Mouse (Mus musculus): Measurements from ENCODE around the gene 1700008O03Rik.

Gene 1700008O03Rik

DNA sequence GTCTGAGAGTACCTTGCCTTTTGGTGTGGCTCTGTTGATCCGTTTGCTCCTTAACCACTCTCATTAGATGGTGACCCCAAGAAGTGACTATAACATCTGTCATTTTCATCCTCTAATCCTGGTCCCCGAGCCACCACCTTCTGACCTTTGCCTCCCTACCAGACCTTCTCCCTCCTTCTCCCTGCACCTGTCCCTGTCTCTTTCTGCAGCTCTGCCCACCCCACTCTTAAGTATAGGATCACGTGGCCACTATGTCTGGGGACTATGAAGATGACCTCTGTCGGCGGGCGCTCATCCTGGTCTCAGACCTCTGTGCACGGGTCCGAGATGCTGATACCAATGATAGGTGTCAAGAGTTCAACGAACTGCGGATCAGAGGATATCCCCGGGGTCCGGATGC, at the start of gene 1700008O03Rik:
1700008O03Rik (minus strand) TSS at position 101 of the 400 bp plus-strand sequence.
- DNase-seq (ENCODE audit: low read depth, low spot score) = no peak

DNA sequence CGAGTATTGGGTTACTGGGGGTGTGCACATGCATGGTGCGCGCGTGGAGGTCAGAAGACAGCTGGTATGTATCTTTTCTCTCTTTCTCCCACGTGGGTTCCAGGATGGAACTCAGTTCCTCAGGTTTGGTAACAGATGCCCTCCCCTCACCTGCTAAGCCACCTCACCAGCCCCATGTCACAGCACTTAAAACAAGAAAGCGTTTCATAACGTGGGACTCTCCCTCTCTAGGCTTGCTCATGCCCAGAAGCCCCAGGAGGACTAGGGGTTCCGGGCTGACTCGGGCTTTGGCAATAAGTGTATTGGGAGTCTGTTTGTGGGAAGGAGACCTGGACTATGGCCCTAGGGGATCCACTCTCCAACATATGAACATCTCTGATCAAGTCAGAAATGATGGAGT, 48.5 kb upstream of the 1700008O03Rik start:
- no peak for DNase-seq (ENCODE audit: low read depth, low spot score)

DNA sequence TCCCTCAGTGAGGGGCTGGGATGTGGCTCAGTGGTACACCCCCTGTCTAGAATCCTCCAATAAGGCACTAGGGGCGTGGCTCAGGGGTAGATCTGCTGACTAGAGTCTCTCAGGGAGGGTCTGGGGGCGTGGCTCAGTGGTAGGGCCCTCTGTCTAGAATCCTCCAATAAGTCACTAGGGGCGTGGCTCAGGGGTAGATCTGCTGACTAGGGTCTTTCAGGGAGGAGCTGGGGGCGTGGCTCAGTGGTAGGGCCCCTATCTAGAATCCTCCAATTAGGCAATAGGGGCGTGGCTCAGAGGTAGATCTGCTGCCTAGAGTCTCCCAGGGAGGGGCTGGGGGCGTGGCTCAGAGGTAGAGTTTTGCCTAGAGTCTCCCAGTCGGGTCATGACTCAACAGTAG, 47.8 kb upstream of the 1700008O03Rik start:
- DNase-seq (ENCODE audit: low read depth, low spot score) = peak; percentile 84

DNA sequence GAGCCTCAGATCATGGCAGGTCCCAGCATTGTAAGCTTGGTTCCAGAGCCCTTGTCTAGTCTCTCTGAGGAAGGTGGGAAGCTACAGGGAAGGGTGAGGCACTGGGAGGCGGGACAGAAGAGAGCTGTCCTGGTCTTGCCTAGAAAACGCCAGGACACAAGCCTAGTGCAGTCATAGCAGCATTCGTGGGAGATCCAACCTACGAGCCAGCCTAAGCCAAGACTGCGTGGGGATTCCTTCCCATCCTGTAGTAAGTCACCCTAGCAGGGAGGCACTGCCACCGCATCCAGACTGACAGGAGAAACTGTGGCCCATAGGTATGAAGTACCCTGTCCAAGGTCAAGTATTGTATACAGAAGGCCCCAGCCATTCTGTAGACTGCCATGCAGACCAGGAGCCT, 46.9 kb upstream of the 1700008O03Rik start:
- no peak for DNase-seq (ENCODE audit: low read depth, low spot score)

DNA sequence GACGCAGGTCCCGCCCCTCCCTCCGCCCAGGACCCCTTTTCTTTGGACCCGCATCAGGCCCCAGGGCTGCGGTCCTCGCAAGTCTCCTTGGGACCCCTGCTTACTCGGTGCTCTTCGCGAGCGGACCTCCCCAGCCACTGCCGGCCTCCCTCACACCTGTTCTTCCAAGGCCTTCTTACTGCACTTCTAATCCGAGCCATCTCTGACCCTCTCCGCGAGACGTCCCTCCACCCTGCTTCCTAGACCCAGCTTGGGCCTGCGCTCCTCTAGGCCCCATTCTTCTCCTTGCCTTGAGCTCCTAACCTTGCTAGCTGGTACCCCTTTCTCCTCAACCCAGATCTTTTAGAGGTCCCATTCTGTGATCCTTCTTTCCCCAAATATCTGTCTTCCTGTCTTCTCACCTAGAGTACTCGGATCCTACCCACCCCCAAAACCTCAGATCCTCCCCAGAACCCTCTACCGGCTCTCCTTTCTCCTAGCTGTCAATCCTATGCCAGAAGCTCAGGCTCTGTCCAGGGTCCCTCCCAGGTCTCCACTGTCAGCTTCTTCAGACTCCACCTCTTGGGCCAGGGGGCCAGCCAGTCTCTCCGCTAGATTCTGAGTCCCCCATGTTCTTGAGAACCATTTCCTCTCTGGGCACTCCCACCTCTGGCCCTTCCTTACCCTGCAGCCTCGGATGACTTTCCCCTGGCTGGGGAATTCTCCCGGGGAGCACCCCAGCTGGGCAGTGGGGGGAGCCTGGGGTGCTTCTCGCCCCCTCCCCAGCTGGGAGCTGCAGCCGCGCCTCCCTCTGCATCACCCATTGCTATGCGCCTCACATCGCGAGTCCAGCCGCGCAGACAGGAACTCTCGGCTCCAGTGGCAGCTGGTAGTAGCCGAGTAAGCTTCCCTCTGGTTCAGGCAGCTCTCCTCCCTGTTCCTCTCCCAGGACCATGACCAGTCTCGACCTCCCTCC, 44.2 kb upstream of the 1700008O03Rik start:
- no peak for DNase-seq (ENCODE audit: low read depth, low spot score)

DNA sequence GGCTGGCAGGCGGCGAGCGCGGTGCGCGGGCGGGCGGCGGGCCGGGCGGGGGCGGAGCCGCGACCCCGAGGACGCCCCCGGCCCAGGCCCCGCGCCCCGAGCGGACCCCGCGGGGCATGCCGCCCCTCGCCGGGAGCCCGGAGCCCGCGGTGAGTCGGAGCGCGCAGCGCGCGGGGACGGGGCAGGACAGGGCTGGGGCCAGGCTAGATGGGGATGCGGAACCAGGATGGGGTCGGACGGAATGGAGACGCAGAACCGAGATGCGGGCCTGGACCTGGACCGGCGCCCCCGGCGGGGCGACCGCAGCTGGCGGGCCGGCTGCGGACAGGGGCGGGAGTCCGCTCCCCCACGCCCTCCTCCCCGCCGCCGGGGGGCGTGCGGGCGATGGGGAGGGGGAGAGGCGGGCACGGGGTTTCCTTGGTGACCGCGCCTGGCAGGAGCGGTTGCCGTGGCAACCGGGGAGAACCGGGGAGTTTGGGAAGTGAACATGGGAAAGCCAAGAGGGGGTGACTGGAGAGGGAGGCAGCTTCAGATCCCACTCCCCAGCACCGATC, 43.4 kb upstream of the 1700008O03Rik start, which contains the start of gene Lrrc4b:
Lrrc4b (plus strand) TSS at position 51 of the 554 bp plus-strand sequence.
- peak; percentile 83 for DNase-seq (ENCODE audit: low read depth, low spot score)

DNA sequence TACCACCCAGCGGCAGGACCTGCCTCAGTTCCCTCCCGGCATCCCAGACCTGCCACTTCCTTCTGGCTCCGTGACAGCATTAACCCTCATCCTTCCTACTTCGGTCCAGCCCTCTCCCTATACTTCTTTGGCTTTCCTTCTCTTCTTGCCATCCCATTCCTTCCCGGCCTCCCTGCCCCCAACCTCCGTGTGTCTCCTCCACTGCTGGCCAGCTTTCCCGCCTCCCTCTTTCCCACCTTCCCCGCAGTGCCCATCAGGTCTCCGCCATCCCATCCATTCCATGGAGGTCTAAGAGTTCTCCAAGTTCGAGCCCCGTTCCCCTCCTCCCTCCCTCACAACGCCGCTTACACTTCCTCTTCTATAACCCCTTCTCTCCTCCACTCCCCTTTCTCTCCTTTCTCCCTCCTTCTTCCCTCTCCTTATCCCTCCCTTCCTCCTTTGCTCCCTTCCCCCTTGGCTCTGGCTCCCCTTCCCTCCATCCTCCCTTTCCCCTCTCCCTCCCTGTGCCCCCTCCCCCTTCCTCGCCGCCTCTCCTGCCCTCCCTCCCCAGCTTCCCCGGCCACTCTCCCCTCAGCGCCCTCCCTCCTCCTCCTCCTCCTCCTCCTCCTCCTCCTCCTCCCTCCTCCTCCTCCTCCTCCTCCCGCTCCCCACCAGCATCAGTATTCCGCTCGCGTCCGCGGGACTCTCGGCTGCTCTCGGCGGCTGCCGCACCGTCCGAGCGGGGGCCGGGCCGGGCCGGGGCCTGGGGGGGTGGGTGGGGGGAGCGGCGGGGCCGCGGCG, 42.7 kb upstream of the 1700008O03Rik start:
- peak; percentile 80 for DNase-seq (ENCODE audit: low read depth, low spot score)

DNA sequence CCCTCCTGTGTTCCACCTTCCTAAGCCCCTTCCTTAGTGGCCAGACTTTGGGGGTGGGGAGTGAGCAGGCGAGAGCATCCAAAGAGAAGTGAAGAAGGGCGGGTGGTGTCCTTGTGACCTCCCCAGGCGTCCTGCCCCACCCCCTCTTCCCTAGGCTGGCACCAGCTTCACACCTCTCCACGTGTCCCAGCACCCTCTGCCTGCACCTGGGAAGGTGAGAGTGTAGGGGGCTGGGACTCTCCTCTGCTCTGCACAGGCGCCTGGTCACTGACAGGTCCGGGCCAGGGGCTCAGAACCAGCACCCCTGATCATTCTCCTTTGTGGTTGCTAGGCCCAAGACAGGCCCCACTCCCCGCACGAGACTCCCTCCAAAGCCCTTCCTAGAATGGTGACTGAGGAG, 42.0 kb upstream of the 1700008O03Rik start:
- no peak for DNase-seq (ENCODE audit: low read depth, low spot score)

DNA sequence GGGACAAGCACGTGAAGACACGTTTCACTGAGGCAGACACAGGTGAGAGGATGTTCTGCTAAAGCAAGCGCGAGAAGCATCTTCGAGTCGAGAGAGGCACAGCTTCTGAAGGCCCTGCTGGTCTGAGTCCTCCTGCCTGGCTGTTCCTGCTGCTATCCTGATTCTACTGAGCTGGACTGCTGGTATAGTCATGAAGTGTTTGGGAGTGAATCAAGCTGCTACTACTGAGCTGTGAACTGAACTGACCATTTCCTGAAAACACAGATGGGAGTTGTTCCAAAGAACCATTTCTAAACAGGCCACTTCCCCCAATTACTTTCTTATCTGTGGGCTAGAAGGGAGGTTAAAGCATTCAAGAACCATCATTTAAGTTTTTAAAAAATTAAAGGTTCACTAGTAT, 27.7 kb upstream of the 1700008O03Rik start:
- DNase-seq (ENCODE audit: low read depth, low spot score) = no peak

DNA sequence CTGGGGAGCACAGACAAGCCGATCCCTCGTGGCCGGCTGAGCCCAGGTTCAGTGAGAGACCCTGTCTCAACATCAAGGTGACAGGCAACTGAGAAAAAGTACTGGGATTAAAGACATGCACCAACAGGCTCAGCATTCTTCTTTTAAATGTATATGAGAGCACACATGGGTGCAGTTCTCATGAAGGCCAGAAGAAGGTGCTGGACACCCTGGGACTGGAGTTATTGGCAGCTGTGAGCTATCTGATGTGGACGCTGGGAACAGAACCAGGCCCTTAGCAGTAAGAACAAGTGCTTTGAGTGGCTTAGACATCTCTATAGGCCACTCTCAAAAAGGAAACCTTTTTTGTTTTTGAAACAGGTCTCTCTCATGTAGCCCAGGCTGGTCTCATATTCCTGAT, 25.5 kb upstream of the 1700008O03Rik start:
- no peak for DNase-seq (ENCODE audit: low read depth, low spot score)

DNA sequence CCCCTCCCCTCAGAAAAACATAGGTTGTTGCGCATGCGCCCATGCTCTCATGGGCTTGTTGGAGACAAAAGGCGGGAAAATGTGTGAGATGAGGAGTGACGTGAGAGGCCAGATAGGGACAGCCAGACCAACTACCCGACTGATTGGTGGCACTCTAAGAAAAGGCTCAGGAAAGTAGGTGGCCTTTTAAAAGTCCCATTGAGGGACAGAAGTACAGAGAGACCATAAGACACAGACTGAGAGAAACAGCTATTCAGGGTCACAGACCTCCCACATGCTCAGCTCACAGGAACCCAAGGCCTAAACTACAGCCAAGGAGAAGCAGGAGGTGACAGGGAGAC, 20.4 kb upstream of the 1700008O03Rik start:
- DNase-seq (ENCODE audit: low read depth, low spot score) = no peak

DNA sequence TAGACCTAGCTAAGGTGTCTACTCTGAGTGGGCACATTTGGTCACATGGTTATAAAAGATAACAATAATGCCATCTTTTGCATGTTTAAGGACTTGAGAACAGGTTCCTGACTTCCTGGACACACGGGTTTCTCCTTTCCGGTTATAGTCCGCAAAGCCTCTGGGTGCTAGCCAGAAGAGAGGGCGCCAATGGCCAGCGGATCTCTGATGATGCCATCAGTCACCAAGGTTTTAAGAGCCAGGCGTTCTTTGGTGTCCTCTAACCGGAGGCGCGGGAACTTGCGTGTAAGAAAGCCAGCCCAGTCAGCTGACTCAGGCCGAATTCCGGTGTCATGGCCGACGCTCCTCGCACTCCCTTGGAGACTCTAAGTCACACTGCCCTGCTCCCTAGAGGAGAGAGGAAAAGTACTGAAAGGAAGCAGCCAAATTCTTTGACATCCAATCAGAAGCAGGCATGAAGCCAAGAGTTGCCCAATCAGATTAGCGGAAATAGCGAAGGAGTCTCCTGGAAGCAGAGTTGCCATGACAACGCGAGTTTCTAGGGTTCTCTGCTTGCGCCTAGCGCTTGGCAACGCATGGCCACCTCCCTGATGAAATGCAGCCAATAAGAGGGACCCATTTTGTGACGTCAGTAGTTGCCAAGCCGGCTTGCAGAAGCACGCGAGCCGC, 19.9 kb upstream of the 1700008O03Rik start:
- DNase-seq (ENCODE audit: low read depth, low spot score) = peak; percentile 100

DNA sequence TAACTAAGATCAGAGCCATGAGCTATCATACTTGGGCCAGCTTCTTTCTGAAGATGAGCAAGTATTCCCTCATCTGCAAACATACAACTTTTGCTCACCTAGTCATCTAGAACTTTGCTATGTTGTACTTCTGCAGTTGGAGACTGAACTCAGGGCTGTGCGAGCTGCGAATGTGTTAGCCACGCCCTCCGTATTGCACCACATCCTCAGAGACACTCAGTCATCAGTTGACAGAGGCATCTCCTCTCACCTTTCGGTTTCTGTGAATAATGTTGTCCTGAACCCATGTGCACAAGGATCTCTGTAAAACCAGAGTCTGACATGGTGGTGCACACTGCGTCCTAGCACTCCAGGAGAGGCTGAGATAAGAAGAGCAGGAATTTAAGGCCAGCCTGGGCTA, 16.1 kb upstream of the 1700008O03Rik start:
- no peak for DNase-seq (ENCODE audit: low read depth, low spot score)

DNA sequence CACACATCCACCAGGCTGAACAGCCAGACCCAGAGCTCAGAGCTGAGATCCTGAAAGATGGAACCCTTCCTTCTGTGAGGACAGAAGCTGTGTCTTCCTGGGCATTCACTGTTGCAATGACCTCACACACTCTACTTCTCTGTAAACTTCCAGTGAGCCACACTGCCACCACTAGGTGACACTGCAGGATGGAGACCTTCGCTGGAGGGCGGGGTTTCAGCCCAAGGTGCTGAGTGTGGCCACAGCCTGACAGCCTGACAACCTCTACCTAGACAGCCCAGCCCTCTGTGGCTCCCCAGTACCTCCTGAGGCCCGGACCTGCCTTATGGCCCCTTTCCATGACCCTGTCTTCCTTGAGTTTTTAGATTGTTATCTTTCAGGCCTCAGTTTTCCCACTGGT, 12.9 kb upstream of the 1700008O03Rik start:
- DNase-seq (ENCODE audit: low read depth, low spot score) = no peak

DNA sequence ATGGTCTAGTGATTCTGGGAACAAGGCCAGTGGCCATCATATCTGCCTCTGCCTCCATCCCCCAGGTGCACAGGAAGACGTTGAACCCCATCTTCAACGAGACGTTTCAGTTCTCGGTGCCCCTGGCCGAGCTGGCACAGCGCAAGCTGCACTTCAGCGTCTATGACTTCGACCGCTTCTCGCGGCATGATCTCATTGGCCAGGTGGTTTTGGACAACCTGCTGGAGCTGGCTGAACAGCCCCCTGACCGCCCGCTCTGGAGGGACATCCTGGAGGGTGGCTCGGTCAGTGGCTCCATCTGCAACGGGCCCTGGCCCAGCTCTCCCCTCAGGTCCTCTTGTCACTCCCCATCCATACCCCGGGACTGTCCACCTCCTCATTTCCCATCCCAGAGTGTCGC, 7.7 kb upstream of the 1700008O03Rik start:
- no peak for DNase-seq (ENCODE audit: low read depth, low spot score)

DNA sequence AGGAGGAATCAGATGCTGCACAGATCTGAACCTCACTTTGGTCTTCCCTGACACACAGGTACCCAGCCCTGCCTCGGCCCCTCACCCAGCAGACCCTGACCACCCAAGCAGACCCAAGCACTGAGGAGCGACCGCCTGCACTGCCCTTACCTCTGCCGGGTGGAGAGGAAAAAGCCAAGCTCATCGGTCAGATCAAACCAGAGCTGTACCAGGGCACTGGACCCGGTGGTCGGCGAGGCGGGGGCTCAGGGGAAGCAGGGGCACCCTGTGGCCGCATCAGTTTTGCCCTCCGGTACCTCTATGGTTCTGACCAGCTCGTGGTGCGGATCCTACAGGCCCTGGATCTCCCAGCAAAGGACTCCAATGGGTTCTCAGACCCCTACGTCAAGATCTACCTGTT, 6.7 kb upstream of the 1700008O03Rik start:
- no peak for DNase-seq (ENCODE audit: low read depth, low spot score)

DNA sequence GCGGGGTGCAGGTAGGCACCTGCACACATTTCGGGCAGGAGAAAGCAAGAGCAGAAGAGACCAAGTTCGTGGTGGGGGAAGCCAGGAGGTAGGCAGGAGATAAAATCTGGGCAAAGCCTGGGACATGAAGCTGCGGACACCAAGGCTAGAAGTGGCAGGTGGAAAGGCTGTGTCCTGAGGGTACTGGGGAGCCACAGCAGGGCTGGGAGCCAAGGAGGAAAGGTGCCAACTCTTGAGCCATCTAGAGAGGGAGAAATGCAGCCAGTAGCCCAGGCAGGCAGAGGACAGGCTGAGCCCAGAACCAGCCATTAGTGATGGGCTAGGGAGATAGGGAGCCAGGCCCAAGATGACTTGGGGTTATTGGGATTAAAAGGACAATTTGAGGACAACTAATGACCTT, 6.2 kb upstream of the 1700008O03Rik start:
- no peak for DNase-seq (ENCODE audit: low read depth, low spot score)

DNA sequence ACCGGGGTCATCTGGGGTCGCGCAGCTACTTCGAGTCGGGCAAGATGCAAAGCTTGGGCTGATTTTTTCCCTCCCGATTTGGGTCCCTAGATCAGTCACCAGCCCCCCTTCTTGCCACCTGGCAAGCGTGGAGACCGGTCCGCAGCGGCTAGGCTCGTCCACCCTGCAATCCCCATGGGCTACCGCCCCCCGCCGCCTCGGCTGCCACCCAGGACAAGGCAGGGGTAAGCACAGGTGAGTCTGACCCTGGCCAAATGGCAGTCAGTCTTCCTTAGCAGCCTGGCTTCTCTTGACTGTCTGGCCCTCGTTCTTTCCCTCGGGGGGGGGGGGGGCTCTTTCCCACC, 932 bp downstream of the 1700008O03Rik start:
- no peak for DNase-seq (ENCODE audit: low read depth, low spot score)

DNA sequence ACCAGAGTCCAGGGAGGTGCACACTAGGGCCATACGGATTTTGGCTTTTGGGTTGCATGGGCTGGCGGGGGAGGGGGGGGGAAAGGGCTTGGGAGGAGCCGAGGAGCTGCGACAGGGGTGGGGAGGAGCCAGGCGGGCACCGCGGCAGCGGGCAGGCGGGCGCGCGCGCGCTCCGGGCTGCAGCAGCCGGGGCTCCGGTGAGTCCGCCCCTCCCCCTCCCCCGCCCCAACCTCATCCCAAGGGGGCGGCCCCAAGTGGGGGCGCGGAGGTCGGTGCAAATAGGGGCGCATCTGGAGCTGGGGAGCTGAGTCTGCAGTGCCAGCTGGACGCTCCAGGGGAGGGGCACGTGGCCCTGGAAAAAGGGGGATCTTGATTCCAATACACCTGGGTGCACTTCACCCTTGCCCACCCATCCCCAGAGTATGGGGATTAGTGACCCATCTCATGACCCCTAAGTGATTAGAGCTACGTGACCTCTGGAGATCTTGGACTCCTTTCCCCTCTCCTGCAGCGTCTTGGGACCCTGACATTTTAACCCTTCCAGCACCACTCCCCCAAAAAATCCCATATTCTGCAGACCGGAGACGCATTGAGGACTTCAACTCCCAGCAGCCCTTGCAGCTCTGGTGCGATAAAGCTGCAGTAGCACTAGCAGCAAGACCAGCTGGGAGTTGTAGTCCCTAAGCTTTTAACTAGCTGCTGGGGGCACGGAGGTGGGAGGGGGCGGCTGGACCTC, 1.5 kb downstream of the 1700008O03Rik start, which contains the start of gene Syt3:
Syt3 (plus strand) TSS at position 123 of the 736 bp plus-strand sequence.
- DNase-seq (ENCODE audit: low read depth, low spot score) = peak; percentile 73

DNA sequence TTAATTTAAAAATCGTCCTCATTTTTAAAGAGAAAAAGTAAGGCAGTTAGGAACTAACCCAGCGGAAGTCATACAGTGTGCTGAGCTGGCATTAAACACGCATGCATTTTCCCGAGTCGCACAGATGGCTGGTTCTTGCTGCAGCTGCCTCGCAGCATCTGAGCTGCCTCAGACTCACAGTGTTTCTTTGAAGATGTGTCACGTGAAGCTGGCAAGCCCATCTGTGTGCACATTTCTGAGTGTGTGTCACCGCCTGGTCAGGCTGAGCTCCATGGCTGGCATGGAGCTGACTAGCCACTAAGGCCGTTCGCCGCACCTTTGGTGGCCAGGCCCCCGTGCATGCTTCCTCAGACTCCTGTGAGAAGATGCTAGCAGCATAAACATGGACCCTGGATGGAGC, 3.1 kb downstream of the 1700008O03Rik start:
- DNase-seq (ENCODE audit: low read depth, low spot score) = no peak

DNA sequence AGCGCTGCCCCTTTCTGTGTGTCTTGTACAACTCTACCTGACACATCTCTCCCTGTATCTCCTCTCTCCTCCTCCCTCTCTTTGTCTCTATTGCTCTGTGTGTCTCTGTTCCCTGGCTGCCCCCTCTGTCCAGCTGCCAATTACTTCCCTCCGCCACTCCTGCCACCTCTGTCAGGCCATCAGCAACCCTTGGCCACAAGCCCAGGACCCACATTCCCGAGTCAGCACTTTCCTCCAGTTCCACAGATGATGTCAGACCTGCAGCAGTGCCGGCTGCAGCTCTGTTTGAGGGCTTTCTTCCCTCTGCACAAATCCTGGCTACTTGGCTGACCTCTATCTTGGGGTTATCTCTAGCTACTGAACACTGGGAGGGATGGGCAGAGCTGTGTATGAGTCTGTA, 7.3 kb downstream of the 1700008O03Rik start:
- no peak for DNase-seq (ENCODE audit: low read depth, low spot score)

Data from mesoderm, embryonic 11.5 days (tissue).